Mouse (Mus musculus) stomach, postnatal 0 days (tissue): Measurements from ENCODE around the gene Hras.

Experiments used
- CTCF ChIP-seq: IDR thresholded peaks from 2 replicates; pipeline ENCODE4 v1.5.1; 2016; ENCODE audit warnings: antibody characterized with exemption, low read depth, mild to moderate bottlenecking, moderate library complexity
- EP300 ChIP-seq: optimal IDR thresholded peaks from 2 replicates; pipeline ENCODE3; 2016; ENCODE audit warnings: antibody characterized with exemption

- TF ChIP-seq EP300 (no peak), CTCF (no peak)
Measured at GRCm38 (mm10) chr7:141144650-141145049, 49.2 kb downstream of the Hras start.
